Mouse (Mus musculus) stomach, postnatal 0 days (tissue): Measurements from ENCODE around the gene Il9. TPM values are rescaled to one million over a fixed set of nuclear protein-coding genes. Genes with fewer than 3 reads are reported as not detected.

Experiments
- ATAC-seq: fragments of 200-750 bp; cut with Nextera tagmentation; 2 replicates; pipeline ENCODE4 v1.8.0; 2017; ENCODE audit not compliant: low FRiP score, low TSS enrichment
- DNase-seq: peaks from one replicate; pipeline ENCODE4 v3.0.0-alpha.2; 2016; ENCODE audit warnings: low spot score
- H3K27ac ChIP-seq: fragments of 300-500 bp; sonication (generic); replicated peaks from 2 replicates; pipeline ENCODE4 v1.5.1; 2014; ENCODE audit warnings: mild to moderate bottlenecking, control low read depth
- H3K27me3 ChIP-seq: fragments of 300-500 bp; sonication (generic); 2 replicates; pipeline ENCODE4 v1.6.1; 2014; ENCODE audit warnings: low read length; ENCODE audit not compliant: control insufficient read depth, insufficient read depth
- H3K36me3 ChIP-seq: fragments of 300-500 bp; sonication (generic); 2 replicates; pipeline ENCODE4 v1.6.1; 2014; ENCODE audit warnings: low read length, mixed read lengths; ENCODE audit not compliant: control insufficient read depth, insufficient read depth
- H3K4me1 ChIP-seq: fragments of 300-500 bp; sonication (generic); replicated peaks from 2 replicates; pipeline ENCODE4 v1.6.1; 2014; ENCODE audit warnings: antibody characterized with exemption; ENCODE audit not compliant: control insufficient read depth, insufficient read depth
- H3K4me2 ChIP-seq: fragments of 300-500 bp; sonication (generic); replicated peaks from 2 replicates; pipeline ENCODE4 v1.6.1; 2014; ENCODE audit warnings: low read depth, mild to moderate bottlenecking, control low read depth, moderate library complexity
- H3K4me3 ChIP-seq: fragments of 300-500 bp; sonication (generic); 2 replicates; pipeline ENCODE4 v1.5.1; 2014; ENCODE audit warnings: low read depth, low read length, control low read depth
- H3K9ac ChIP-seq: fragments of 300-500 bp; sonication (generic); 2 replicates; pipeline ENCODE4 v1.6.1; 2014; ENCODE audit warnings: mild to moderate bottlenecking, low read length, control low read depth, mixed read lengths
- H3K9me3 ChIP-seq: fragments of 300-500 bp; sonication (generic); 2 replicates; pipeline ENCODE4 v1.6.1; 2016; ENCODE audit warnings: low read length; ENCODE audit not compliant: control insufficient read depth
- CTCF ChIP-seq: IDR thresholded peaks from 2 replicates; pipeline ENCODE4 v1.5.1; 2016; ENCODE audit warnings: antibody characterized with exemption, low read depth, mild to moderate bottlenecking, moderate library complexity
- EP300 ChIP-seq: optimal IDR thresholded peaks from 2 replicates; pipeline ENCODE3; 2016; ENCODE audit warnings: antibody characterized with exemption
- WGBS: fragments of 180-500 bp; shearing (Covaris S2); extraction: QIAGEN DNeasy Blood & Tissue Kit; methylation state at CpG from one replicate; pipeline ENCODE4 v1.1.7; 2014; 5-methylcytosine and 5-hydroxymethylcytosine counted together
- polyA plus RNA-seq: library from polyadenylated mRNA; unstranded; fragments of >200 nt; fragmentation: Nextera tagmentation; extraction: Ambion mirVana; gene quantifications from 2 replicates; pipeline ENCODE4 v1.2.1, GENCODE M21; 2015

The Il9 gene
- polyA plus RNA-seq, 1 experiment from 2014 or later: not detected

DNA sequence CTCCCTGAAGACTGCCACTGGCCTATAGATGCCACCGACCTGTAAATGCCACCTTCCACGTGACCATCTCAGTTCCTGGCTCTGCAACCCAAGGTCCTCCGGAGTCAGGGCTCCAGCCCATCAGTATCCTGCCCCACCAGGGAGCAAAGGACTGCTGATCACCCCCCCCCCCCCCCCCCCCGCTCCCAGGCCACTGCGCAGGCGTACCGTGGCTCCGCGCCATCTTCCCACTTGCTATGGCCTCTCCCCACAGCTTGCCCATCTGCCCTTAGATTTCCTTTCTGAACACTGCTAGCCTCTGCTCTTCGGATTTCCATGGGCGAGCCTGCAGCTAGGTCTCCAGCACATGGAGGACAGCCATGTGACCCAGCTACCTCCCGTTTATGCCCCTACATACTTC is 49.5 kb downstream of the Il9 start:
- no peak for ATAC-seq

More for the DNA sequence above, 49.5 kb downstream of the Il9 start:
- DNase-seq: no peak
- Histone ChIP-seq H3K9ac (no peak overlapping the region), H3K9me3 (no peaks in the 10 kb centered on the region), H3K27ac (no peak overlapping the region), H3K27me3 (no peaks in the 10 kb centered on the region), H3K36me3 (no peaks in the 10 kb centered on the region), H3K4me1 (no peaks in the 10 kb centered on the region), H3K4me3 (no peak overlapping the region), H3K4me2 (no peak overlapping the region)
- TF ChIP-seq EP300 (no peak), CTCF (no peak)
- 81% methylated on average over 11 of the region's 12 CpGs for WGBS

Other genes with a start within 250 kb of the Il9 start
- 0.06 TPM in 1 of 2 replicates, not detected in the other for gene Neurog1, start 230.1 kb downstream of the Il9 start, polyA plus RNA-seq
- 10.1 and 10.6 TPM in 2 replicates for gene Cxcl14, start 185.7 kb downstream of the Il9 start, polyA plus RNA-seq
- gene Gm3045, start 55.7 kb downstream of the Il9 start, polyA plus RNA-seq: not detected in 2 replicates
- 0.08 and 0.13 TPM in 2 replicates for gene Slc25a48, start 43.9 kb downstream of the Il9 start, polyA plus RNA-seq
- gene Fbxl21, start 40.2 kb upstream of the Il9 start, polyA plus RNA-seq: 1.2 TPM in 2 replicates
- gene Lect2, start 66.3 kb upstream of the Il9 start, polyA plus RNA-seq: 0.19 and 0.27 TPM in 2 replicates
- gene Tgfbi, start 127.3 kb upstream of the Il9 start, polyA plus RNA-seq: 140 and 149 TPM in 2 replicates
- gene Smad5, start 220.8 kb upstream of the Il9 start, polyA plus RNA-seq: 9.4 and 10.3 TPM in 2 replicates